Mouse (Mus musculus) lung, adult 2 months (tissue): ENCODE results near the gene Gm42674.

Experiments
- CTCF ChIP-seq: fragments of 200-500 bp; IDR thresholded peaks from 2 replicates; pipeline ENCODE4 v1.5.1; 2011; ENCODE audit warnings: mild to moderate bottlenecking, low read length, control low read depth; ENCODE audit not compliant: insufficient read depth
- POLR2A ChIP-seq: fragments of 200-500 bp; IDR thresholded peaks from 2 replicates; pipeline ENCODE4 v1.6.1; 2011; ENCODE audit warnings: low read depth, mild to moderate bottlenecking, control low read depth, low read length, borderline replicate concordance; ENCODE audit errors: extremely low read depth

GRCm38 (mm10) chr3:90608223-90608622 lies 6.5 kb downstream of the Gm42674 start, which contains the start of gene S100a5:
- TF ChIP-seq CTCF (no peak), POLR2A (no peak)
